Mouse (Mus musculus) forebrain, embryonic 11.5 days (tissue): ENCODE results near the gene Ecel1. TPM values are rescaled to one million over a fixed set of nuclear protein-coding genes. Genes with fewer than 3 reads are reported as not detected.

Experiments used
- ATAC-seq: fragments of 200-750 bp; cut with Nextera tagmentation; replicated peaks from 2 replicates; pipeline ENCODE4 v1.8.0; 2017; ENCODE audit warnings: moderate TSS enrichment; ENCODE audit not compliant: low FRiP score
- DNase-seq: peaks from one replicate; pipeline ENCODE4 v3.0.0-alpha.2; 2017; ENCODE audit warnings: low spot score
- H3K27ac ChIP-seq: fragments of 300-500 bp; sonication (generic); 2 replicates; pipeline ENCODE4 v1.5.1; 2014; ENCODE audit warnings: low read depth, low read length
- H3K27me3 ChIP-seq: fragments of 300-500 bp; sonication (generic); 2 replicates; pipeline ENCODE4 v1.6.1; 2014; ENCODE audit warnings: mild to moderate bottlenecking, low read length, mixed read lengths; ENCODE audit not compliant: control insufficient read depth, insufficient read depth
- H3K36me3 ChIP-seq: fragments of 300-500 bp; sonication (generic); 2 replicates; pipeline ENCODE4 v1.6.1; 2014; ENCODE audit warnings: mild to moderate bottlenecking, low read length, moderate library complexity, mixed read lengths; ENCODE audit not compliant: control insufficient read depth, insufficient read depth
- H3K4me1 ChIP-seq: fragments of 300-500 bp; sonication (generic); replicated peaks from 2 replicates; pipeline ENCODE4 v1.6.1; 2014; ENCODE audit warnings: low read length, mixed read lengths; ENCODE audit not compliant: control insufficient read depth, insufficient read depth
- H3K4me2 ChIP-seq: fragments of 300-500 bp; sonication (generic); 2 replicates; pipeline ENCODE4 v1.6.1; 2014; ENCODE audit warnings: low read depth, mild to moderate bottlenecking, low read length, moderate library complexity, mixed read lengths; ENCODE audit not compliant: severe bottlenecking
- H3K4me3 ChIP-seq: fragments of 300-500 bp; sonication (generic); 2 replicates; pipeline ENCODE4 v1.5.1; 2014; ENCODE audit warnings: low read depth, low read length
- H3K9ac ChIP-seq: fragments of 300-500 bp; sonication (generic); 2 replicates; pipeline ENCODE4 v1.6.1; 2014; ENCODE audit warnings: low read length
- H3K9me3 ChIP-seq: fragments of 300-500 bp; sonication (generic); 2 replicates; pipeline ENCODE4 v1.6.1; 2016; ENCODE audit warnings: low read length, mixed read lengths; ENCODE audit not compliant: control insufficient read depth
- WGBS: fragments of 180-500 bp; shearing (Covaris S2); extraction: QIAGEN DNeasy Blood & Tissue Kit; methylation state at CpG from one replicate; pipeline ENCODE4 v1.1.7; 2014; 5-methylcytosine and 5-hydroxymethylcytosine counted together
- polyA plus RNA-seq: library from polyadenylated mRNA; unstranded; fragments of >200 nt; fragmentation: Nextera tagmentation; extraction: Ambion mirVana; gene quantifications from 2 replicates; pipeline ENCODE4 v1.2.1, GENCODE M21; 2014

Ecel1 gene
- polyA plus RNA-seq, 1 experiment from 2014 or later: 6.2 TPM

GRCm38 (mm10) chr1:87159396-87159795 is 3.1 kb upstream of the Ecel1 start:
- Histone ChIP-seq H3K9ac (no peak overlapping the region), H3K4me1 (peaks cover 9% of the 10 kb centered on the region), H3K36me3 (no peaks in the 10 kb centered on the region), H3K4me3 (no peak overlapping the region), H3K4me2 (no peak overlapping the region), H3K27me3 (peaks cover 40% of the 10 kb centered on the region), H3K27ac (no peak overlapping the region), H3K9me3 (no peaks in the 10 kb centered on the region)
- ATAC-seq (no peak), DNase-seq (no peak)
- WGBS: 82% methylated on average over 3 of the region's 3 CpGs

DNA sequence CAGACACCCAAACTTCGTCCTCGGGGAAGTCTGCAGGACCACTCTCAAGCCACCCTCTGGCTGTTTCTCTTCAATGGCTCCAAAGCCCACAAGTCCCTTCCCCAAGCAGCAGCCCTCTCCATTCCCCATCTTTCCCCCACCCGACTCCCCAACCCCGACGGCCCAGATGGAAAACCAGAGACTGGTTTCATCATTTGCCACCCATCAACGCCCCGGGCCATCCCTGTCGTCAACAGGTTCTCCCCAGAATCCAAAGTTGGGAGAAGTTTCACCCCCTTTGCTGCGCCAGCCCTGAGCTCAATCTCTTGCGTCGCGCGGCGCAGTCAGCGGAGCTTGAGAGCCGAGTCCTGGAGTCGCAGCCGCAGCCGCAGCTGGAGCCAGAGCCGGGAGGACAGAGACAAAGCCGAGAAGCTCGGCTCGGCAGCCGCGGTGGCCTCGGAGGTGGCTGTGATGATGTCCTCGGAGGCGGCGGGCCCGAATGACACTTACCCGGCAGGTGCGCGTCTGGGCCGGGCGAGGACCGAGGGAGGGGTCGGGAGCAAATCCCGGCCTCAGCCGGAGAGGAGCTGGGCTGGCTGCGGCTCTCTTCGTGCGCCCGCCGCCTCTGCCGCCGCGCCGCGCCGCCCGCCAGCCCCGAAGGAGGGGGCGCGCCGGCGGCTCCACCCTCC is 656 bp downstream of the Ecel1 start:
- DNase-seq: peak; percentile 79
- Histone ChIP-seq H3K27ac (no peak overlapping the region), H3K36me3 (no peaks in the 10 kb centered on the region), H3K4me2 (peak overlapping the region; percentile 66), H3K27me3 (peaks cover 71% of the 10 kb centered on the region), H3K9ac (peak overlapping the region; percentile 52), H3K9me3 (no peaks in the 10 kb centered on the region), H3K4me3 (peak overlapping the region; percentile 37), H3K4me1 (peaks cover 17% of the 10 kb centered on the region)
- under 1% methylated on average over 31 of the region's 56 CpGs for WGBS
- ATAC-seq: peak; percentile 24

DNA sequence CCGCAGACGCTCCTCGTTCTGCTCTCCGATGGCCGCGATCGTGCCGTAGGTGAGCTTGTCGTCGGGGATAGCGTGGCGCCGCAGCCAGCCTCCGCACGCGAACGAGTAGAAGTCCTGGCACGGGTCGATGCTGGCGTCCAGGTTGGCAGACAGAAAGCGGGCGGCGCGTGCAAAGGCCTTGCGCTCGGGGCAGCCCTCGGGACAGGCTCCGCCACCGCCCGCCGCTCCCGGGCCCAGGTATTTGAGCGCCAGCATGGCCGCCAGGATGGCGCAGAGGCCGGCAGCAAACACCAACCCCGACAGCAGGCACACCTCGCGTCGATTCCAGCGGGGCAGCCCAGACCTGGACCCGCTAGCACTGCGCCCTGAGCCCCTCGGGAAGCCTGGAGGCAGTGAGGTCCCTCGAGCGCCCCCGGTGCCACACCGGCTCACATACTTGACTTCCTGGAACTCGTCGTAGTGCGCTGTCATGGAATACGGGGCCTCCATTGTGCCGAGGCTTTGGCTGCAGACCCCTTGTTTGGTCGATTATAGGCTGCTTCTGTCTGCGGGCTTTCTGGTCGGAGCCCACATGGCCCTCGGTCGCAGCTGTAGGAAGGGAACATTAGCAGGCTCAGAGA is 1.7 kb downstream of the Ecel1 start:
- Histone ChIP-seq H3K4me1 (peaks cover 17% of the 10 kb centered on the region), H3K4me2 (peak overlapping the region; percentile 43), H3K27ac (no peak overlapping the region), H3K9me3 (no peaks in the 10 kb centered on the region), H3K9ac (no peak overlapping the region), H3K27me3 (peaks cover 71% of the 10 kb centered on the region), H3K4me3 (peak overlapping the region; percentile 37), H3K36me3 (no peaks in the 10 kb centered on the region)
- DNase-seq (no peak), ATAC-seq (no peak)
- WGBS: under 1% methylated on average over 58 of the region's 58 CpGs

DNA sequence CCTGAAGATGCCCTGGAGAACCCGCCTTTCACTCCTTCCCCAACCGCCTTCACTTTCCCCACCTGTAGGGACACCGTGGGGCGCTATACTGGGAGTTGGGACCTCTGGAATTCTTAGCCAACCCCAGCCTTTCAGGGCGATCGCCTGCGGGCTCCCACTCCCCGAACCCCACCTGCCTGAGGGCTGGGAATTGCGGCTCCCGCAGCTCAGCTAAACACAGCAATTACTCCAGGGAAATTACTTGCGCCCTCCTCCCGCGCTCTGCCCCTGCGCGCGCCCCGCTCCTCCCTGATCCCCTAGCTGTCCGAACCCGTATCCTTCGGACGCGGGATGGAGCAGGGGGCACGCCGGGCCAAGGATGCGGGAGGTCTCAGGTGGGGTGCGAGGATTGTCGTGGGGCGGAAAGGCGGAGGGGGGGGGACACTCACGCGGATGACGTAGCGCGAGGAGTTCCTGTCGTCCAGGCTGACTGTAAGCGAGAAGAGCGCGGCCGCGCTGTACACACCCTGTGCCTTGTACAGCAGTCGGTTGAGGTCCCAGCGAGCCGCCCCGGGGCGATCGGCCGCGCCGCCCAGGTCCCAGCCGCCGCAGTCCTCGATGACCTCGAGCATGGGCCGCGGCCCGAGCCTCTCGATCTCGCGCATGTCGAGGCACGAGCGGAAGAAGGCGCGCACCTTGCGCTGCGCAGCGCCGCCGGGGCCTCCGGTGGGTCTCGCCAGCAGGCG is 2.4 kb downstream of the Ecel1 start:
- H3K4me3 ChIP-seq: peak overlapping the region; percentile 37
- no peak overlapping the region for H3K27ac ChIP-seq
- ATAC-seq: no peak
- peaks cover 71% of the 10 kb centered on the region for H3K27me3 ChIP-seq
- H3K9ac ChIP-seq: no peak overlapping the region
- peak; percentile 62 for DNase-seq
- WGBS: under 1% methylated on average over 72 of the region's 72 CpGs
- peak overlapping the region; percentile 43 for H3K4me2 ChIP-seq
- H3K4me1 ChIP-seq: peaks cover 17% of the 10 kb centered on the region
- no peaks in the 10 kb centered on the region for H3K36me3 ChIP-seq
- H3K9me3 ChIP-seq: no peaks in the 10 kb centered on the region

DNA sequence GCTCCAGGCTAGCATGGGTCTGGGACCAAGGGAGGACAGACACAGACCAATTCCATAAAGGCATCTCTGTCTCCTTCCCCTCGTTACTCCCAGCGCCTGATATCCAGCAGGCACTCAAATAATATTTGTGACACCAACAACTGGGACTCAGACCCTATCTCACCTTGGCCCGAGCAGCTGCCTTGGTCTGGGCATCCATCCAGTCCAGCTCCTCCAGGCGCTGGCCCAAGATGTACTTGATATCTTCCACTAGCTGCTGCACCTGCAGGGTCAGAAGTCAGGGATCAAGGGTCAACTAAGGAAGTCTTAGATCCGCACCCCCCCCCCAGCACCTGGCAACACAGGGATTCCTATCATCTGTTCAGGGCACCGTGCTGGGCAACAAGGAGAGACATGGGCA is 5.0 kb downstream of the Ecel1 start:
- Histone ChIP-seq H3K4me2 (no peak overlapping the region), H3K27me3 (peaks cover 50% of the 10 kb centered on the region), H3K9ac (no peak overlapping the region), H3K9me3 (no peaks in the 10 kb centered on the region), H3K4me3 (no peak overlapping the region), H3K27ac (no peak overlapping the region), H3K36me3 (no peaks in the 10 kb centered on the region), H3K4me1 (peaks cover 14% of the 10 kb centered on the region)
- DNase-seq (no peak), ATAC-seq (no peak)
- WGBS: 86% methylated on average over 6 of the region's 6 CpGs

DNA sequence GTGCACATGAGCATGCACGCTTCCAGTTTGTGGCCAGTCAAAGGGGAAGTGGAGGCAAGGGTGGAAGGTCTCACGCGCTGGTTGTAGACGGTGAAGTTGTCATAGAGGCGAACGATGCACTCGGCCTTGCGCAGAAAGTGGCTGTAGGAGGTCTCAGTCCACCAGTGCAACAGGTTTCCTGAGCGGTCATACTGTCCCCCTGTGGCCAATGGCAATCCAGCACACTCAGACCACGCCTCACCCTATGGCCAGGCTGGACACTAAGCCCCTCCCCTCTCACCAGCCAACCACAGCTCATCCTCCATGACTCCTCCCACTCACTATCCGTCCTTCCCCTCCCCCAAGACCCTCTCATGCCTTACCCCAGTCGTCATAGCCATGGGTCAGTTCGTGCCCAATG is 6.9 kb downstream of the Ecel1 start:
- peaks cover 31% of the 10 kb centered on the region for H3K27me3 ChIP-seq
- H3K4me2 ChIP-seq: no peak overlapping the region
- no peak for DNase-seq
- no peaks in the 10 kb centered on the region for H3K36me3 ChIP-seq
- ATAC-seq: 0 out of 2 replicates have a peak, but pooled peaks have one; percentile 16
- H3K27ac ChIP-seq: no peak overlapping the region
- H3K4me3 ChIP-seq: no peak overlapping the region
- no peak overlapping the region for H3K9ac ChIP-seq
- H3K4me1 ChIP-seq: peaks cover 8% of the 10 kb centered on the region
- H3K9me3 ChIP-seq: no peaks in the 10 kb centered on the region
- WGBS: 26% methylated on average over 13 of the region's 13 CpGs

- H3K4me3 ChIP-seq: no peak overlapping the region
- WGBS: 76% methylated on average over 10 of the region's 10 CpGs
Measured at GRCm38 (mm10) chr1:87143141-87143540, 13.2 kb downstream of the Ecel1 start.

GRCm38 (mm10) chr1:87142456-87142855 is 13.9 kb downstream of the Ecel1 start:
- ATAC-seq (no peak), DNase-seq (no peak)

More at GRCm38 (mm10) chr1:87143141-87143540, 13.2 kb downstream of the Ecel1 start:
- H3K9me3 ChIP-seq: no peaks in the 10 kb centered on the region
- H3K4me2 ChIP-seq: no peak overlapping the region
- no peaks in the 10 kb centered on the region for H3K36me3 ChIP-seq
- no peaks in the 10 kb centered on the region for H3K27me3 ChIP-seq
- ATAC-seq: no peak
- DNase-seq: no peak
- no peak overlapping the region for H3K27ac ChIP-seq
- no peaks in the 10 kb centered on the region for H3K4me1 ChIP-seq
- no peak overlapping the region for H3K9ac ChIP-seq

More at GRCm38 (mm10) chr1:87142456-87142855, 13.9 kb downstream of the Ecel1 start:
- Histone ChIP-seq H3K27ac (no peak overlapping the region), H3K4me2 (no peak overlapping the region), H3K4me1 (no peaks in the 10 kb centered on the region), H3K9me3 (no peaks in the 10 kb centered on the region), H3K36me3 (no peaks in the 10 kb centered on the region), H3K4me3 (no peak overlapping the region), H3K27me3 (no peaks in the 10 kb centered on the region), H3K9ac (no peak overlapping the region)
- 76% methylated on average over 9 of the region's 9 CpGs for WGBS
